Mouse (Mus musculus): ENCODE measurements at regions not wholly inside any gene's neighbourhood (a gene's known extent, or its start where the extent isn't known, plus 50 kb on each side); places are given as distances from the start of the nearest gene placed in this dataset.

DNA sequence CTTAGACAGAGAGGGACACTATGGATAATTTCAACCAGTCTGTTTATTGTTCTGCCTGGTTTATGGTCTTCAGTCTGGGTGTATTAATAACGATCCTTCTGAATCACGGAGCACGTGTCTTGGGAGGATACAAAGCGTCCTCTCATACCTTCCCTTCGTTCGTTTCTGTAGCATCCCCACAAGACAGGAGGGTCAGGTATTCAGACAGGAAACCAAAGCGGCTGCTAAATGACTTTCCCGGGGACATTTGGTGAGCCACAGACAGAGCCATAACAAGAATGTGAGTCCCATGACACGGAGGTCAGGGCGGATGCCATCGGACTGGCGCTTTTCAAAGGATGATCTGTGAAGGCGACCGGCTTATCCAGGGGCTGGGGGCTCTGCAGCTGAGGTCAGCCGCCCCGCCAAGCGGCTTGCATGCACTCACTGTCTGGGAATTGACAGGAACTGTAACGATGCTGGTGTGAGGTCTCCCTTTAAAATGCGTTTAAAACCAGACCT lies 120.9 kb upstream of the Lrig3 start:
- H3K4me2 ChIP-seq: peak overlapping the region; percentile 54
- H3K9ac ChIP-seq: peak overlapping the region; percentile 28; the same call in 1 of the 2 replicates
- no peaks in the 10 kb centered on the region for H3K9me3 ChIP-seq
- peak overlapping the region; percentile 21 for H3K4me3 ChIP-seq
- H3K36me3 ChIP-seq: no peaks in the 10 kb centered on the region
- no peaks in the 10 kb centered on the region for H3K27me3 ChIP-seq
- no peak overlapping the region for H3K27ac ChIP-seq (replicated peaks)
- 16% methylated on average over 19 of the region's 19 CpGs for WGBS
- peaks cover 6% of the 10 kb centered on the region; the same call in 1 of the 2 replicates for H3K4me1 ChIP-seq (replicated peaks)
- no peak for ATAC-seq (ENCODE audit: low FRiP score, low read depth)

DNA sequence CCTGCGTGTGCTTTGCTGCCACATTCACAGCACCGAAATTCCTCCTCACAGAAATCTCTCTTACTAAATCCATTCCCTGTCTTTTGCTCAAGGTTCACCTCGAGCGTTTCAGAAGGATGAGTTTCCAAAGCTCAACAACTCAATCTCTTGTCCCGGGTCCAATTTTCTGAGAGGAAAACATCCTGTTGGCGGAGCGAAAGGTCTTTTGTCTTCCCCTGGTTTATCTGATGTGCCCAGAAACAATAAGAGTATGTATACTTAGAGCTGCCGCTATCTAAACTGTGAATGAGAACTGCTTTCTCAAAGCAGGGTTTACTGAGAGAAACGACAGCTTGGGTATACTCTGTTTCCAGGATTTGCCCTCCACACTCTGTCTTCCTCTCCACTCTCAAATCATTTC lies 115.6 kb upstream of the Lrig3 start:
- Histone ChIP-seq H3K4me2 (no peak overlapping the region), H3K9ac (no peak overlapping the region), H3K27me3 (no peaks in the 10 kb centered on the region), H3K4me3 (no peak overlapping the region), H3K36me3 (no peaks in the 10 kb centered on the region), H3K9me3 (no peaks in the 10 kb centered on the region), H3K27ac (replicated peaks) (no peak overlapping the region), H3K4me1 (replicated peaks) (no peaks in the 10 kb centered on the region)
- no peak for ATAC-seq (ENCODE audit: low FRiP score, low read depth)
- WGBS: 66% methylated on average over 9 of the region's 9 CpGs

GRCm38 (mm10) chr10:125861734-125862133 lies 104.2 kb upstream of the Lrig3 start:
- H3K36me3 ChIP-seq: no peaks in the 10 kb centered on the region
- H3K9me3 ChIP-seq: no peaks in the 10 kb centered on the region
- no peak overlapping the region for H3K4me2 ChIP-seq
- H3K4me1 ChIP-seq (replicated peaks): no peaks in the 10 kb centered on the region
- WGBS: 94% methylated on average over 9 of the region's 9 CpGs
- no peak overlapping the region for H3K4me3 ChIP-seq
- no peak overlapping the region for H3K27ac ChIP-seq (replicated peaks)
- no peak overlapping the region for H3K9ac ChIP-seq
- no peaks in the 10 kb centered on the region for H3K27me3 ChIP-seq
- ATAC-seq (ENCODE audit: low FRiP score, low read depth): no peak

GRCm38 (mm10) chr10:125866346-125866745 lies 99.6 kb upstream of the Lrig3 start:
- Histone ChIP-seq H3K4me2 (no peak overlapping the region), H3K4me3 (no peak overlapping the region), H3K4me1 (replicated peaks) (no peaks in the 10 kb centered on the region), H3K9me3 (no peaks in the 10 kb centered on the region), H3K9ac (no peak overlapping the region), H3K36me3 (no peaks in the 10 kb centered on the region), H3K27ac (replicated peaks) (no peak overlapping the region), H3K27me3 (no peaks in the 10 kb centered on the region)
- 56% methylated on average over 6 of the region's 6 CpGs for WGBS
- no peak for ATAC-seq (ENCODE audit: low FRiP score, low read depth)

DNA sequence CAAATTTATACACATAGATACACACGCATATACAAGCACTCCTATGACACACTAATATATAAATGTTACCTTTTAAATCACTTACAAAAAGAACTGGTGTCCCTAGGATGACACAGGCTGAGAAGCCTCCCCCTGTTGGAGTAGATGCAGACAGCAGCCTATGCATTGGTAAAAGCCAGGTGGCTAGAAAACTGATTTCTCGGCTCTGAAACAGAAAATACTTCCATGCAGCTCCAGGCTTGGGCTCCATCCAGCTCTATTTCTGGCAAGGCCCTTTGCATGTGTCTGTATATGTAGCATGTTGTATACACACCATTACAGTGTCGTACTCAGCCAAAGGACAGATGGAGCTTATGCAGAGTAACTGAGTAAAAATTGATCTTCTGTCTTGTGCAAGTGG lies 81.4 kb upstream of the Lrig3 start:
- Histone ChIP-seq H3K36me3 (no peaks in the 10 kb centered on the region), H3K27ac (replicated peaks) (no peak overlapping the region), H3K4me1 (replicated peaks) (no peaks in the 10 kb centered on the region), H3K4me3 (no peak overlapping the region), H3K9ac (no peak overlapping the region), H3K27me3 (no peaks in the 10 kb centered on the region), H3K4me2 (no peak overlapping the region), H3K9me3 (no peaks in the 10 kb centered on the region)
- no peak for ATAC-seq (ENCODE audit: low FRiP score, low read depth)
- 83% methylated on average over 3 of the region's 3 CpGs for WGBS

DNA sequence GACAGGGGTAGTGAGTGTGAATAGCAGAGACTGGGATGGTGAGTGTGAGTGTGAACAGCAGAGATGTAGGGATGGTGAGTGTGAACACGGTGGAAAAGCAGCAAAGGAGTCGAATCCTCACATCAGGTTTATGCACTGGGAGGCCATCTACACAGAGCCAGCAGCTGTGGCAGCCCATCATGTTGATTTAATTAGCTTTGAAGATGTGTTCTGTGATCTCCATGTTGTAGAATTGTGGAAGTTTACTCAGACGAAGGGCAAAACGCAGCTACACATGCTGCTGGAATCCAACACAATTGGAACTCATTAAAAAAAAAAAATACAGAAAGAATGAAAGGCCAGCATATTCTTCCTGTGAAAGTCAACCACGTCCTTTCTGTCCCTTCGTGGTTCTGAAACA lies 80.2 kb upstream of the Lrig3 start:
- H3K27me3 ChIP-seq: no peaks in the 10 kb centered on the region
- ATAC-seq (ENCODE audit: low FRiP score, low read depth): no peak
- no peak overlapping the region for H3K4me3 ChIP-seq
- H3K36me3 ChIP-seq: no peaks in the 10 kb centered on the region
- no peaks in the 10 kb centered on the region for H3K9me3 ChIP-seq
- no peak overlapping the region for H3K9ac ChIP-seq
- no peak overlapping the region for H3K4me2 ChIP-seq
- 52% methylated on average over 6 of the region's 6 CpGs for WGBS
- no peaks in the 10 kb centered on the region for H3K4me1 ChIP-seq (replicated peaks)
- H3K27ac ChIP-seq (replicated peaks): no peak overlapping the region

GRCm38 (mm10) chr10:125892122-125892521 lies 73.8 kb upstream of the Lrig3 start:
- no peaks in the 10 kb centered on the region for H3K4me1 ChIP-seq (replicated peaks)
- H3K9ac ChIP-seq: no peak overlapping the region
- H3K4me2 ChIP-seq: no peak overlapping the region
- H3K36me3 ChIP-seq: no peaks in the 10 kb centered on the region
- no peak overlapping the region for H3K27ac ChIP-seq (replicated peaks)
- 88% methylated on average over 7 of the region's 7 CpGs for WGBS
- H3K27me3 ChIP-seq: no peaks in the 10 kb centered on the region
- no peak for ATAC-seq (ENCODE audit: low FRiP score, low read depth)
- H3K4me3 ChIP-seq: no peak overlapping the region
- no peaks in the 10 kb centered on the region for H3K9me3 ChIP-seq

DNA sequence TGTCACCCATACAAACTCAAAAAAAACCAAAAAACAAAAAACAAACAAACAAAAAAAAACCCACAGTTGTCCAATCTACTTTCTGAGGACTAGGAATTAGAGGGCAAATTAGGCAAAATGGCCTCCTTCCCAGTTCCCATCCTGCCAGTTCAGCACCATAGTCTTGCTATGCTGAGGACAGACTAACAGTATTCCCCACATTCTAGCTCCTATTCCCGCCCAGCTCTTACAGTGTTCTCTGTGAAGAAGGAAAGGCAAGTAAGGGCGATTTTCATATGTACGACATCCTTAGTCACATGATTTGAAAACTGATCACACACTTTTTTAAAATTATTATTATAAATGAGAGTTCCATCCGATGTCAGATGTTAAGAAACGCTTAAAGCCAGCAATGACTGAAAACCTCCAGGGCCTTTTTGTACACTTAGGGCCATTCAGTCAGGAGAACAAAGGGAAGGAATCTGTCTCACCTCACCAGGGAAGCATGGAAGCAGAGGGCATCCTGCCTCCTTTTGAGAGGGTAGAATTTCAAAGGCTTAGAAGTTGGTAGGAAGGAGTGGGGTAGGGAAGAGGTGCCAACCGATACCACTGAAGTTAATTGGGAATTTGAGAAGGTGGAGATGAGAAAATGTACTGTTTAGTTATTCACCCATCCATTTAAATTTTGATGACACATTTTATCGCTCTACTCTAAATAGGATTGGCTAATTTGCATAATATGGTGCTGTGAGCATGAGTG lies 70.1 kb upstream of the Lrig3 start:
- H3K9ac ChIP-seq: no peak overlapping the region
- H3K4me1 ChIP-seq (replicated peaks): no peaks in the 10 kb centered on the region
- H3K27ac ChIP-seq (replicated peaks): no peak overlapping the region
- no peak overlapping the region for H3K4me2 ChIP-seq
- H3K4me3 ChIP-seq: no peak overlapping the region
- H3K36me3 ChIP-seq: no peaks in the 10 kb centered on the region
- no peaks in the 10 kb centered on the region for H3K9me3 ChIP-seq
- H3K27me3 ChIP-seq: no peaks in the 10 kb centered on the region
- no peak for ATAC-seq (ENCODE audit: low FRiP score, low read depth)
- WGBS: 47% methylated on average over 7 of the region's 7 CpGs

GRCm38 (mm10) chr10:125896646-125897045 lies 69.3 kb upstream of the Lrig3 start:
- WGBS: 72% methylated on average over 5 of the region's 5 CpGs
- no peaks in the 10 kb centered on the region for H3K36me3 ChIP-seq
- H3K9me3 ChIP-seq: no peaks in the 10 kb centered on the region
- H3K27ac ChIP-seq (replicated peaks): no peak overlapping the region
- no peak overlapping the region for H3K4me2 ChIP-seq
- ATAC-seq (ENCODE audit: low FRiP score, low read depth): no peak
- H3K4me1 ChIP-seq (replicated peaks): no peaks in the 10 kb centered on the region
- H3K9ac ChIP-seq: no peak overlapping the region
- H3K4me3 ChIP-seq: no peak overlapping the region
- no peaks in the 10 kb centered on the region for H3K27me3 ChIP-seq

GRCm38 (mm10) chr10:125899504-125899903 lies 66.5 kb upstream of the Lrig3 start:
- H3K27ac ChIP-seq (replicated peaks): no peak overlapping the region
- no peak overlapping the region for H3K4me2 ChIP-seq
- H3K4me1 ChIP-seq (replicated peaks): no peaks in the 10 kb centered on the region
- no peak overlapping the region for H3K4me3 ChIP-seq
- H3K9me3 ChIP-seq: no peaks in the 10 kb centered on the region
- ATAC-seq (ENCODE audit: low FRiP score, low read depth): no peak
- no peaks in the 10 kb centered on the region for H3K36me3 ChIP-seq
- H3K27me3 ChIP-seq: no peaks in the 10 kb centered on the region
- H3K9ac ChIP-seq: no peak overlapping the region
- WGBS: 89% methylated on average over 4 of the region's 4 CpGs

GRCm38 (mm10) chr10:125900562-125900961 lies 65.4 kb upstream of the Lrig3 start:
- no peaks in the 10 kb centered on the region for H3K27me3 ChIP-seq
- WGBS: 93% methylated on average over 2 of the region's 2 CpGs
- H3K4me2 ChIP-seq: no peak overlapping the region
- H3K36me3 ChIP-seq: no peaks in the 10 kb centered on the region
- H3K27ac ChIP-seq (replicated peaks): no peak overlapping the region
- no peak overlapping the region for H3K9ac ChIP-seq
- H3K4me3 ChIP-seq: no peak overlapping the region
- no peak for ATAC-seq (ENCODE audit: low FRiP score, low read depth)
- H3K4me1 ChIP-seq (replicated peaks): no peaks in the 10 kb centered on the region
- H3K9me3 ChIP-seq: no peaks in the 10 kb centered on the region

DNA sequence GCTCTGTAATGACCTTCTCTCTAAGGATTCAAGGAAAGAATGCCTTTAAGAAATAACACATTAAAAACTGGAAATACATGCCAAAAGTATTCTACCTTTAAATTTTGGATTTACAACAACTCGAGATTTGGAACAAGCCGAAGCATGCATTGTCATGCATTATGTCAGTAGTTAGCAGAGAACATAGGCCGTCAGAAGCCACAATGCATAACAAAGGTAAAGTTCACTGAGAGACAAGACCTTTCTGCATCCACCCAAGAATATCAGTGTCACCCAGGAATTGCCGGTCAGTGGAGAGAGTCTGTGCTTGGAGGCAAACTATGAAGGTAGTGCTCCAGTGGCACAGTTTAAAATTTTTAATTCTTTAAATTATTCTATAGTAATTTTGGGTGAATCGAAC lies 63.3 kb upstream of the Lrig3 start:
- H3K4me2 ChIP-seq: no peak overlapping the region
- H3K27me3 ChIP-seq: no peaks in the 10 kb centered on the region
- H3K9ac ChIP-seq: no peak overlapping the region
- H3K9me3 ChIP-seq: no peaks in the 10 kb centered on the region
- no peak overlapping the region for H3K4me3 ChIP-seq
- 83% methylated on average over 5 of the region's 5 CpGs for WGBS
- H3K36me3 ChIP-seq: no peaks in the 10 kb centered on the region
- no peaks in the 10 kb centered on the region for H3K4me1 ChIP-seq (replicated peaks)
- no peak overlapping the region for H3K27ac ChIP-seq (replicated peaks)
- ATAC-seq (ENCODE audit: low FRiP score, low read depth): no peak

GRCm38 (mm10) chr10:125912207-125912606 lies 53.8 kb upstream of the Lrig3 start:
- no peak overlapping the region for H3K4me3 ChIP-seq
- no peaks in the 10 kb centered on the region for H3K27me3 ChIP-seq
- no peak overlapping the region for H3K27ac ChIP-seq (replicated peaks)
- no peak overlapping the region for H3K4me2 ChIP-seq
- no peak overlapping the region for H3K9ac ChIP-seq
- H3K4me1 ChIP-seq (replicated peaks): no peaks in the 10 kb centered on the region
- no peaks in the 10 kb centered on the region for H3K36me3 ChIP-seq
- peak; percentile 48; the same call in 1 of the 2 replicates for ATAC-seq (ENCODE audit: low FRiP score, low read depth)
- H3K9me3 ChIP-seq: no peaks in the 10 kb centered on the region
- WGBS: 31% methylated on average over 7 of the region's 7 CpGs

Data from hindbrain, embryonic 15.5 days (tissue).